Mouse (Mus musculus): Measurements from ENCODE around the gene Gpt2. TPM values are rescaled to one million over a fixed set of nuclear protein-coding genes. Genes with fewer than 3 reads are reported as not detected.

Gpt2 gene
- total and polyA plus RNA-seq, 2 experiments = 135 to 351 TPM

- DNase-seq (ENCODE audit: extremely low read depth, low read depth, low spot score) = peak; percentile 60
- H3K27me3 ChIP-seq (ENCODE audit: control insufficient read depth, insufficient read depth, low read length) = no peaks in the 10 kb centered on the region
- 17% methylated on average over 4 of the region's 4 CpGs for WGBS
- H3K9ac ChIP-seq (ENCODE audit: low read depth, low read length) = peak overlapping the region; percentile 62
- H3K4me1 ChIP-seq (ENCODE audit: control insufficient read depth, insufficient read depth, low read length) = peaks cover 34% of the 10 kb centered on the region
- TF ChIP-seq CTCF (IDR thresholded peaks at IDR 0.05; ENCODE audit: low read depth, low read length) = no peak
- TF ChIP-seq POLR2A (IDR thresholded peaks at IDR 0.05; ENCODE audit: extremely low read depth, insufficient read depth, low read length) = no peak
- H3K79me2 ChIP-seq (ENCODE audit: control insufficient read depth, insufficient read depth, low read length) = peaks cover 39% of the 10 kb centered on the region; the same call in 1 of the 2 replicates
- H3K27ac ChIP-seq (replicated peaks; ENCODE audit: insufficient read depth, low read depth, low read length) = peak overlapping the region; percentile 82
- H3K36me3 ChIP-seq (ENCODE audit: control insufficient read depth, insufficient read depth, low read length) = peaks cover 40% of the 10 kb centered on the region
- H3K4me3 ChIP-seq (ENCODE audit: insufficient read depth, low read depth, low read length) = no peak overlapping the region
Observed at GRCm38 (mm10) chr8:85496778-85497177, 4.4 kb downstream of the Gpt2 start.

GRCm38 (mm10) chr8:85498577-85498976 lies 6.2 kb downstream of the Gpt2 start:
- Histone ChIP-seq H3K79me2 (ENCODE audit: control insufficient read depth, insufficient read depth, low read length) (peaks cover 36% of the 10 kb centered on the region; the same call in 1 of the 2 replicates), H3K4me3 (ENCODE audit: insufficient read depth, low read depth, low read length) (no peak overlapping the region), H3K9ac (ENCODE audit: low read depth, low read length) (peak overlapping the region; percentile 35; the same call in 1 of the 2 replicates), H3K27ac (replicated peaks; ENCODE audit: insufficient read depth, low read depth, low read length) (0 out of 2 replicates have a peak overlapping the region, but pooled peaks have one; percentile 15), H3K36me3 (ENCODE audit: control insufficient read depth, insufficient read depth, low read length) (peaks cover 53% of the 10 kb centered on the region), H3K27me3 (ENCODE audit: control insufficient read depth, insufficient read depth, low read length) (no peaks in the 10 kb centered on the region), H3K4me1 (ENCODE audit: control insufficient read depth, insufficient read depth, low read length) (peaks cover 43% of the 10 kb centered on the region)
- TF ChIP-seq POLR2A (IDR thresholded peaks at IDR 0.05; ENCODE audit: extremely low read depth, insufficient read depth, low read length) (no peak), CTCF (IDR thresholded peaks at IDR 0.05; ENCODE audit: low read depth, low read length) (no peak)
- 73% methylated on average over 2 of the region's 2 CpGs for WGBS
- DNase-seq (ENCODE audit: extremely low read depth, low read depth, low spot score) = no peak

GRCm38 (mm10) chr8:85500460-85500859 lies 8.1 kb downstream of the Gpt2 start:
- no peak for TF ChIP-seq CTCF (IDR thresholded peaks at IDR 0.05; ENCODE audit: low read depth, low read length)
- no peak for TF ChIP-seq POLR2A (IDR thresholded peaks at IDR 0.05; ENCODE audit: extremely low read depth, insufficient read depth, low read length)
- Histone ChIP-seq H3K79me2 (ENCODE audit: control insufficient read depth, insufficient read depth, low read length) (peaks cover 31% of the 10 kb centered on the region; the same call in 1 of the 2 replicates), H3K27ac (replicated peaks; ENCODE audit: insufficient read depth, low read depth, low read length) (no peak overlapping the region), H3K27me3 (ENCODE audit: control insufficient read depth, insufficient read depth, low read length) (no peaks in the 10 kb centered on the region), H3K9ac (ENCODE audit: low read depth, low read length) (no peak overlapping the region), H3K4me3 (ENCODE audit: insufficient read depth, low read depth, low read length) (no peak overlapping the region), H3K36me3 (ENCODE audit: control insufficient read depth, insufficient read depth, low read length) (peaks cover 57% of the 10 kb centered on the region), H3K4me1 (ENCODE audit: control insufficient read depth, insufficient read depth, low read length) (peaks cover 56% of the 10 kb centered on the region)
- WGBS = 48% methylated on average over 10 of the region's 10 CpGs
- no peak for DNase-seq (ENCODE audit: extremely low read depth, low read depth, low spot score)

GRCm38 (mm10) chr8:85500955-85501685 lies 8.7 kb downstream of the Gpt2 start:
- H3K27ac ChIP-seq (replicated peaks; ENCODE audit: insufficient read depth, low read depth, low read length) = 0 out of 2 replicates have a peak overlapping the region, but pooled peaks have one; percentile 6
- no peak for DNase-seq (ENCODE audit: extremely low read depth, low read depth, low spot score)
- peaks cover 58% of the 10 kb centered on the region for H3K4me1 ChIP-seq (ENCODE audit: control insufficient read depth, insufficient read depth, low read length)
- WGBS = 72% methylated on average over 11 of the region's 11 CpGs
- H3K79me2 ChIP-seq (ENCODE audit: control insufficient read depth, insufficient read depth, low read length) = peaks cover 33% of the 10 kb centered on the region; the same call in 1 of the 2 replicates
- no peak for TF ChIP-seq POLR2A (IDR thresholded peaks at IDR 0.05; ENCODE audit: extremely low read depth, insufficient read depth, low read length)
- no peak for TF ChIP-seq CTCF (IDR thresholded peaks at IDR 0.05; ENCODE audit: low read depth, low read length)
- H3K27me3 ChIP-seq (ENCODE audit: control insufficient read depth, insufficient read depth, low read length) = no peaks in the 10 kb centered on the region
- H3K9ac ChIP-seq (ENCODE audit: low read depth, low read length) = peak overlapping the region; percentile 34
- peaks cover 62% of the 10 kb centered on the region for H3K36me3 ChIP-seq (ENCODE audit: control insufficient read depth, insufficient read depth, low read length)
- H3K4me3 ChIP-seq (ENCODE audit: insufficient read depth, low read depth, low read length) = no peak overlapping the region

- Histone ChIP-seq H3K79me2 (ENCODE audit: control insufficient read depth, insufficient read depth, low read length) (peaks cover 33% of the 10 kb centered on the region; the same call in 1 of the 2 replicates), H3K4me3 (ENCODE audit: insufficient read depth, low read depth, low read length) (no peak overlapping the region), H3K9ac (ENCODE audit: low read depth, low read length) (peak overlapping the region; percentile 1; the same call in 1 of the 2 replicates), H3K36me3 (ENCODE audit: control insufficient read depth, insufficient read depth, low read length) (peaks cover 58% of the 10 kb centered on the region), H3K27ac (replicated peaks; ENCODE audit: insufficient read depth, low read depth, low read length) (peak overlapping the region; percentile 29; the same call in 1 of the 2 replicates), H3K27me3 (ENCODE audit: control insufficient read depth, insufficient read depth, low read length) (no peaks in the 10 kb centered on the region), H3K4me1 (ENCODE audit: control insufficient read depth, insufficient read depth, low read length) (peaks cover 56% of the 10 kb centered on the region)
- no peak for TF ChIP-seq POLR2A (IDR thresholded peaks at IDR 0.05; ENCODE audit: extremely low read depth, insufficient read depth, low read length)
- no peak for TF ChIP-seq CTCF (IDR thresholded peaks at IDR 0.05; ENCODE audit: low read depth, low read length)
- 66% methylated on average over 2 of the region's 2 CpGs for WGBS
- no peak for DNase-seq (ENCODE audit: extremely low read depth, low read depth, low spot score)
Observed at GRCm38 (mm10) chr8:85502381-85502780, 10.0 kb downstream of the Gpt2 start.

GRCm38 (mm10) chr8:85503065-85503464 lies 10.7 kb downstream of the Gpt2 start:
- H3K27ac ChIP-seq (replicated peaks; ENCODE audit: insufficient read depth, low read depth, low read length) = no peak overlapping the region
- H3K9ac ChIP-seq (ENCODE audit: low read depth, low read length) = no peak overlapping the region
- peaks cover 33% of the 10 kb centered on the region; the same call in 1 of the 2 replicates for H3K79me2 ChIP-seq (ENCODE audit: control insufficient read depth, insufficient read depth, low read length)
- WGBS = 28% methylated on average over 3 of the region's 3 CpGs
- TF ChIP-seq CTCF (IDR thresholded peaks at IDR 0.05; ENCODE audit: low read depth, low read length) = no peak
- H3K36me3 ChIP-seq (ENCODE audit: control insufficient read depth, insufficient read depth, low read length) = peaks cover 63% of the 10 kb centered on the region
- H3K4me3 ChIP-seq (ENCODE audit: insufficient read depth, low read depth, low read length) = no peak overlapping the region
- peak; percentile 75 for DNase-seq (ENCODE audit: extremely low read depth, low read depth, low spot score)
- H3K4me1 ChIP-seq (ENCODE audit: control insufficient read depth, insufficient read depth, low read length) = peaks cover 54% of the 10 kb centered on the region
- no peaks in the 10 kb centered on the region for H3K27me3 ChIP-seq (ENCODE audit: control insufficient read depth, insufficient read depth, low read length)

Data from liver, adult 2 months (tissue).